Mouse (Mus musculus): ENCODE measurements around the gene Hdac10. TPM values are rescaled to one million over a fixed set of nuclear protein-coding genes. Genes with fewer than 3 reads are reported as not detected.

Hdac10 gene
- polyA plus RNA-seq, 1 experiment from 2014 or later = 16.4 TPM

GRCm38 (mm10) chr15:89172276-89172935, 43.9 kb upstream of the Hdac10 start:
- Histone ChIP-seq H3K4me1 (ENCODE audit: control insufficient read depth, insufficient read depth, low read length) (peaks cover 90% of the 10 kb centered on the region), H3K27ac (ENCODE audit: low read length) (peak overlapping the region; percentile 68), H3K9me3 (replicated peaks; ENCODE audit: control insufficient read depth, low read length) (no peaks in the 10 kb centered on the region), H3K4me2 (ENCODE audit: low read depth, low read length) (peak overlapping the region; percentile 100), H3K9ac (ENCODE audit: low read length) (peak overlapping the region; percentile 87), H3K36me3 (ENCODE audit: control insufficient read depth, insufficient read depth) (peaks cover 9% of the 10 kb centered on the region), H3K4me3 (ENCODE audit: low read length) (peak overlapping the region; percentile 74), H3K27me3 (ENCODE audit: control insufficient read depth, insufficient read depth, low read length) (no peaks in the 10 kb centered on the region)
- ATAC-seq (replicated peaks; ENCODE audit: extremely low read depth, insufficient read depth, low FRiP score) = no peak
- WGBS = 40% methylated on average over 17 of the region's 17 CpGs

DNA sequence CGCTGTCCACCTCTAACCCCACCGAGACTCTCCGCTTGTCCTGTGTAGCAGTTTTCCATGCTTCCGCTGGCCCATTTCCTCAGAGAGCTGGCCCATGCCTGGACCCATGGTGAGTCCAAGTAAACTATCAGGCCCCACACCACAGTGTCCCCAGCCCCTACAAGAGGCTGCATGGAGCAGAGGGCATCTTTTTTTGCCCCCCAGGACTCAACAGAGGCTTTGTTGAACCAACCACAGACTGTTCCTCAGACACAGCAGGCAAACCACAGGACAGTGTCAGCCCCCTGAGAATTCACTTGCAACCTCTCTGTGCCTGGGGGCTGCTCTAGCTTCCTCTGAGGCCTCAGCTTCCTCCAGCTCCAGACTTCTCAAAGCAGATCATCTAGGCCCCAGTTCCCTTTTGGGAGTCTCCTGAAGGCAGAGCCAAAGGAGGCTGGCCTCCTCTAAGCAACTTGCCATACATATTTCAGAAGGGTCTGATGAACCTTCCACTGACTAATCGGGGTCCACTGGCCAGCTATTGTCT, 43.1 kb upstream of the Hdac10 start:
- Histone ChIP-seq H3K9ac (ENCODE audit: low read length) (no peak overlapping the region), H3K27me3 (ENCODE audit: control insufficient read depth, insufficient read depth, low read length) (no peaks in the 10 kb centered on the region), H3K27ac (ENCODE audit: low read length) (no peak overlapping the region)

GRCm38 (mm10) chr15:89170102-89170501, 41.6 kb upstream of the Hdac10 start:
- H3K4me1 ChIP-seq (ENCODE audit: control insufficient read depth, insufficient read depth, low read length) = peaks cover 67% of the 10 kb centered on the region
- H3K9ac ChIP-seq (ENCODE audit: low read length) = peak overlapping the region; percentile 54
- no peak for ATAC-seq (replicated peaks; ENCODE audit: extremely low read depth, insufficient read depth, low FRiP score)

More for the DNA sequence above, 43.1 kb upstream of the Hdac10 start:
- H3K36me3 ChIP-seq (ENCODE audit: control insufficient read depth, insufficient read depth) = peaks cover 17% of the 10 kb centered on the region
- WGBS = 89% methylated on average over 5 of the region's 5 CpGs
- ATAC-seq (replicated peaks; ENCODE audit: extremely low read depth, insufficient read depth, low FRiP score) = no peak
- H3K9me3 ChIP-seq (replicated peaks; ENCODE audit: control insufficient read depth, low read length) = no peaks in the 10 kb centered on the region
- peaks cover 82% of the 10 kb centered on the region for H3K4me1 ChIP-seq (ENCODE audit: control insufficient read depth, insufficient read depth, low read length)
- H3K4me2 ChIP-seq (ENCODE audit: low read depth, low read length) = no peak overlapping the region
- no peak overlapping the region for H3K4me3 ChIP-seq (ENCODE audit: low read length)

DNA sequence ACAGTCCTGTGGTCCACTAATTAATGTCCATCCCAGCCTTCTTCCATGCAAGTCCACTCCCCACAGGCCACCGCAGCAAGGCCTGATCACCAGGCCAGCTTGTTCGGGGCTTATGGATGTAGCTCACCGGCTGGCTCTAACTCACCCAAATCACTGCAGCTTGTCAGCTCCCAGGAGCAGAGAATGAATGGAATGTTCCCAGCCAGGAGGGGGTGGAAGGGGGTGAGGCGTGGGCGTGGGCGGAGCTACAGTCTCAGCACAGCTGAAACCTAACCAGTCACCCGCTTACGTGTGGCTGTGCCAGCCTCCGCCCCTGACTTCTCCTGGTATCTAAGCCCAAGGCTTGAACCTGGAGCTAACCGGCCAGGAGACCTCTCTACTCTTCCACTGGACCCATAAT, 40.9 kb upstream of the Hdac10 start:
- Histone ChIP-seq H3K9me3 (replicated peaks; ENCODE audit: control insufficient read depth, low read length) (no peaks in the 10 kb centered on the region), H3K27me3 (ENCODE audit: control insufficient read depth, insufficient read depth, low read length) (no peaks in the 10 kb centered on the region), H3K4me2 (ENCODE audit: low read depth, low read length) (peak overlapping the region; percentile 64), H3K36me3 (ENCODE audit: control insufficient read depth, insufficient read depth) (peaks cover 37% of the 10 kb centered on the region), H3K4me3 (ENCODE audit: low read length) (peak overlapping the region; percentile 42), H3K9ac (ENCODE audit: low read length) (peak overlapping the region; percentile 72), H3K27ac (ENCODE audit: low read length) (peak overlapping the region; percentile 96), H3K4me1 (ENCODE audit: control insufficient read depth, insufficient read depth, low read length) (peaks cover 60% of the 10 kb centered on the region)
- peak; percentile 87 for ATAC-seq (replicated peaks; ENCODE audit: extremely low read depth, insufficient read depth, low FRiP score)
- 12% methylated on average over 10 of the region's 10 CpGs for WGBS

More at GRCm38 (mm10) chr15:89170102-89170501, 41.6 kb upstream of the Hdac10 start:
- Histone ChIP-seq H3K4me3 (ENCODE audit: low read length) (no peak overlapping the region), H3K4me2 (ENCODE audit: low read depth, low read length) (peak overlapping the region; percentile 64), H3K9me3 (replicated peaks; ENCODE audit: control insufficient read depth, low read length) (no peaks in the 10 kb centered on the region), H3K27me3 (ENCODE audit: control insufficient read depth, insufficient read depth, low read length) (no peaks in the 10 kb centered on the region), H3K27ac (ENCODE audit: low read length) (peak overlapping the region; percentile 96), H3K36me3 (ENCODE audit: control insufficient read depth, insufficient read depth) (peaks cover 31% of the 10 kb centered on the region)
- 28% methylated on average over 3 of the region's 3 CpGs for WGBS

DNA sequence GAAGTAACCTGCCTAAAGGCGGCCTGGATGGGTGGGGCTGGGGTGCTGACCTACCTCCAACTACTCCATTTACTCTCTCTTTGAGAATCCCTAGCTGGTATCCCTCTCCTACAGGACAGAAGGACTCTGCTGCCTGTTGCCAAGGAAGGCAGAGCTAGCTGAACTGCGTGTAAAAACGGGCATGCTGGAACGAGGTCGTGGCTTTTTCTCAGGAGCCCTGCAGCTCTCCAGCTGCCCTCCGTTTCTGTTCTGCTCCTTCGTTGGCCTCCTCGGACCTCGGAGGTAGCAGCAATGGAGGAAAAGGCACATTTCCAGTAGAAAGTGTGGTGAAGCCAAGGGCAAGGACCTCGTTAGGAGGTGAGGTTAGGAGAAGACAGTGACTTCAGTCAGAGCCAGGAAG, 40.4 kb upstream of the Hdac10 start:
- 28% methylated on average over 10 of the region's 10 CpGs for WGBS
- Histone ChIP-seq H3K4me3 (ENCODE audit: low read length) (peak overlapping the region; percentile 42), H3K27ac (ENCODE audit: low read length) (peak overlapping the region; percentile 96), H3K36me3 (ENCODE audit: control insufficient read depth, insufficient read depth) (peaks cover 42% of the 10 kb centered on the region), H3K4me1 (ENCODE audit: control insufficient read depth, insufficient read depth, low read length) (peaks cover 55% of the 10 kb centered on the region), H3K27me3 (ENCODE audit: control insufficient read depth, insufficient read depth, low read length) (no peaks in the 10 kb centered on the region), H3K9me3 (replicated peaks; ENCODE audit: control insufficient read depth, low read length) (no peaks in the 10 kb centered on the region), H3K9ac (ENCODE audit: low read length) (peak overlapping the region; percentile 72), H3K4me2 (ENCODE audit: low read depth, low read length) (peak overlapping the region; percentile 64)
- no peak for ATAC-seq (replicated peaks; ENCODE audit: extremely low read depth, insufficient read depth, low FRiP score)

GRCm38 (mm10) chr15:89165478-89165877, 37.0 kb upstream of the Hdac10 start:
- H3K36me3 ChIP-seq (ENCODE audit: control insufficient read depth, insufficient read depth) = peaks cover 74% of the 10 kb centered on the region
- peaks cover 24% of the 10 kb centered on the region for H3K4me1 ChIP-seq (ENCODE audit: control insufficient read depth, insufficient read depth, low read length)
- H3K27me3 ChIP-seq (ENCODE audit: control insufficient read depth, insufficient read depth, low read length) = no peaks in the 10 kb centered on the region
- H3K27ac ChIP-seq (ENCODE audit: low read length) = no peak overlapping the region
- 91% methylated on average over 12 of the region's 12 CpGs for WGBS
- H3K4me3 ChIP-seq (ENCODE audit: low read length) = no peak overlapping the region
- no peak for ATAC-seq (replicated peaks; ENCODE audit: extremely low read depth, insufficient read depth, low FRiP score)
- H3K9ac ChIP-seq (ENCODE audit: low read length) = no peak overlapping the region
- no peak overlapping the region for H3K4me2 ChIP-seq (ENCODE audit: low read depth, low read length)
- no peaks in the 10 kb centered on the region for H3K9me3 ChIP-seq (replicated peaks; ENCODE audit: control insufficient read depth, low read length)

DNA sequence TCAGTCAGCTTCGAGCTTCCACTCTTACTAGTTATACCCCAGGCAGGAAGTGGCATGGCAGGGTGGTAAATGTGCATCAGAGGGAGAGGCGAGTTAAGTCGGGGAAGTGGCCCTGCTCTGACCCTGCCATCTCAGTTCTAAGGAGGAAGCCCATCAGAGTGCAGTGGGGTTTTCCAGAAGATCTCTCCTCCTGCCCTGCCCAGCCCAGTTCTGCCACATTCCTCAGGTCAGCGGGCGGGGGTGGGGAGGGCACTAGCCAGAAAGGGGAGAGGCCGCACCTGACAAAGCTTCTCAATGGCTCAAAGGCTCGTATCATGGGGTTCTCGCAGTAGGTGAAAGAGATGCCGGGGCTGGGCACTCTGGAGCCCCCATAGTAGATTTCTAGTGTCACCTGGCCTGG, 32.9 kb upstream of the Hdac10 start:
- Histone ChIP-seq H3K4me1 (ENCODE audit: control insufficient read depth, insufficient read depth, low read length) (peaks cover 3% of the 10 kb centered on the region; the same call in 1 of the 2 replicates), H3K9me3 (replicated peaks; ENCODE audit: control insufficient read depth, low read length) (no peaks in the 10 kb centered on the region), H3K4me2 (ENCODE audit: low read depth, low read length) (no peak overlapping the region), H3K27me3 (ENCODE audit: control insufficient read depth, insufficient read depth, low read length) (no peaks in the 10 kb centered on the region), H3K4me3 (ENCODE audit: low read length) (no peak overlapping the region), H3K36me3 (ENCODE audit: control insufficient read depth, insufficient read depth) (peaks cover 93% of the 10 kb centered on the region), H3K9ac (ENCODE audit: low read length) (no peak overlapping the region), H3K27ac (ENCODE audit: low read length) (no peak overlapping the region)
- no peak for ATAC-seq (replicated peaks; ENCODE audit: extremely low read depth, insufficient read depth, low FRiP score)
- WGBS = 80% methylated on average over 9 of the region's 9 CpGs

GRCm38 (mm10) chr15:89158516-89158915, 30.0 kb upstream of the Hdac10 start:
- H3K4me2 ChIP-seq (ENCODE audit: low read depth, low read length) = no peak overlapping the region
- H3K36me3 ChIP-seq (ENCODE audit: control insufficient read depth, insufficient read depth) = peaks cover 87% of the 10 kb centered on the region
- H3K4me3 ChIP-seq (ENCODE audit: low read length) = no peak overlapping the region
- ATAC-seq (replicated peaks; ENCODE audit: extremely low read depth, insufficient read depth, low FRiP score) = no peak
- 92% methylated on average over 16 of the region's 16 CpGs for WGBS
- no peak overlapping the region for H3K27ac ChIP-seq (ENCODE audit: low read length)
- no peak overlapping the region for H3K9ac ChIP-seq (ENCODE audit: low read length)
- no peaks in the 10 kb centered on the region for H3K27me3 ChIP-seq (ENCODE audit: control insufficient read depth, insufficient read depth, low read length)
- H3K9me3 ChIP-seq (replicated peaks; ENCODE audit: control insufficient read depth, low read length) = no peaks in the 10 kb centered on the region
- H3K4me1 ChIP-seq (ENCODE audit: control insufficient read depth, insufficient read depth, low read length) = peaks cover 3% of the 10 kb centered on the region; the same call in 1 of the 2 replicates

DNA sequence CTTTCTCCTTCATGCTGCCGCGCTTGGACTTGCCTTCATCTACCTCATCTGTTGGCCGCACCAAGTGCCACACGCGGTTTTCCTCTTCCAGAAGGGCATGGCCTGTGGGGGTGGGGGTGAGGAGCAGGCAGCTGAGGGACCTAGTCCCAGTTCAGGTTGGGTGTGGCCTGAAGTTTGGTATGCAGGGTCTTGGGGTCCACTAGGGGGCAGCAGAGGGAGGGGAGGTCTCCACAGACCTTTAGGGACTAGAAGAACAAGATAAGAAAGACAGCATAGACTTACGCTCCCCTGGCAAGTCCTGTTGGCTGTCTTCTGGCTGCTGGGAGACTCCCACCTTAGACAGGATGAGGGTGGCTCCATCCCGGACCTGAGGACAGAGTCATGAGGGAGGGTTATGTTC, 29.5 kb upstream of the Hdac10 start:
- no peak for ATAC-seq (replicated peaks; ENCODE audit: extremely low read depth, insufficient read depth, low FRiP score)
- Histone ChIP-seq H3K4me3 (ENCODE audit: low read length) (no peak overlapping the region), H3K27ac (ENCODE audit: low read length) (no peak overlapping the region), H3K36me3 (ENCODE audit: control insufficient read depth, insufficient read depth) (peaks cover 82% of the 10 kb centered on the region), H3K4me1 (ENCODE audit: control insufficient read depth, insufficient read depth, low read length) (peaks cover 3% of the 10 kb centered on the region; the same call in 1 of the 2 replicates), H3K9me3 (replicated peaks; ENCODE audit: control insufficient read depth, low read length) (no peaks in the 10 kb centered on the region), H3K27me3 (ENCODE audit: control insufficient read depth, insufficient read depth, low read length) (no peaks in the 10 kb centered on the region), H3K9ac (ENCODE audit: low read length) (no peak overlapping the region), H3K4me2 (ENCODE audit: low read depth, low read length) (no peak overlapping the region)
- WGBS = 57% methylated on average over 7 of the region's 7 CpGs
